Mouse (Mus musculus) liver, postnatal 0 days (tissue): ENCODE data around the gene Cnot6l.

Source experiments
- CTCF ChIP-seq: sonication (generic); IDR thresholded peaks from 2 replicates; pipeline ENCODE4 v1.5.1; 2016; ENCODE audit warnings: antibody characterized with exemption, low read depth
- EP300 ChIP-seq: IDR thresholded peaks from 2 replicates; pipeline ENCODE4 v1.6.1; 2016; ENCODE audit warnings: antibody characterized with exemption, low read depth, mild to moderate bottlenecking

- TF ChIP-seq CTCF: no peak
- TF ChIP-seq EP300: no peak
Observed at GRCm38 (mm10) chr5:96065591-96065990, 98.4 kb downstream of the Cnot6l start.
